Mouse (Mus musculus): ENCODE results near the gene Sct.

GRCm38 (mm10) chr7:141276546-141276945, 2.4 kb downstream of the Sct start, which contains the start of gene Cdhr5:
- TF ChIP-seq CTCF (conservative IDR thresholded peaks at IDR 0.05; ENCODE audit: low read length) (no peak), NANOG (IDR thresholded peaks at IDR 0.05; ENCODE audit: borderline replicate concordance, low read length) (no peak), POU5F1 (IDR thresholded peaks at IDR 0.05; ENCODE audit: borderline replicate concordance, low read length) (no peak)
